Mouse (Mus musculus): ENCODE results near the gene Ppp4r1. TPM values are rescaled to one million over a fixed set of nuclear protein-coding genes. Genes with fewer than 3 reads are reported as not detected.

Ppp4r1 gene
- total and polyA plus RNA-seq, 2 experiments from 2014 or later = 22.0 to 52.4 TPM

DNA sequence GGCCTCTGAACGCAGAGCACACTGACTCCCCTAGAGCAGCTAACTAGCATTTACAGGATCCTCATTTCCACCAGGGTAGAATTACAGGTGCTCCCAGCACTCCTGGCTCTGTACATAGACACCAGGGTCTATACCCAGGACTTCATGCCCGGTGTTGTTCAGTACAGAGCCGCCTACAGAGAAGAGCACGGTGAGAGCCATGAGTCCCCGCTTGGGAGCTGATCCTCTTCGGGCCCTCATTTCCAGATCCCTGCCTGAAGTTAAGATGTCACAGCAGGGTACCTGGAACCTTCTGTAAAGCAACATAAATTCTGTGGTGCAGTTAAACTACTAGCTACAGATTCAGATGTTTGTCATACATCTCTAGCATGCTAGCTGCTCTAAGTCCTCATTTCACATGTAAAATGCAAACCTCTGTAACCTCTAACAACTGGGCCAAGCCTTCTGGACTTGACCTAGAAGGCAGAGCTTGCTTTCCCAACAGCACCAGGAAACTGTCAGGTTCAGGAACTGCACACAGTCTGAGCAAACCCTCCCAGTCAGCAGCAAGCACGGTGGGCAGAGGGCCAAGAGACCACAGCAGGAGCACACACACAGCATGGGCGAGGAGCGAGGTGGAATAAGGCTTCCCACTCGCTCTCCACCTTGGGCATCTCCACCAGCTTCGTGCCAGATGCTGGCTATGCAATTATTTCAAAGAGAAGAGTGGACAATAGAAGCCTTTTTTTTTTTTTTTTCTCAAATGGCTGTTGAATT is 65.5 kb downstream of the Ppp4r1 start:
- H3K27me3 ChIP-seq (ENCODE audit: control insufficient read depth, insufficient read depth, low read length) = no peaks in the 10 kb centered on the region
- no peak for ATAC-seq (ENCODE audit: insufficient read depth, low read depth)
- peak; percentile 25 for DNase-seq (ENCODE audit: low spot score)
- H3K4me1 ChIP-seq (ENCODE audit: control insufficient read depth, insufficient read depth) = no peaks in the 10 kb centered on the region
- TF ChIP-seq EP300 (IDR thresholded peaks at IDR 0.05; ENCODE audit: low read depth) (no peak), CTCF (IDR thresholded peaks at IDR 0.05; ENCODE audit: low read depth) (no peak)
- H3K4me3 ChIP-seq (ENCODE audit: low read depth, low read length) = no peak overlapping the region
- H3K9me3 ChIP-seq (replicated peaks; ENCODE audit: control insufficient read depth, low read length) = no peaks in the 10 kb centered on the region
- WGBS = 69% methylated on average over 11 of the region's 11 CpGs
- peaks cover 54% of the 10 kb centered on the region for H3K36me3 ChIP-seq (replicated peaks; ENCODE audit: control insufficient read depth, insufficient read depth, low read length)
- H3K9ac ChIP-seq (replicated peaks; ENCODE audit: low read depth, low read length) = no peak overlapping the region
- H3K4me2 ChIP-seq (ENCODE audit: low read depth, low read length) = no peak overlapping the region
- no peak overlapping the region for H3K27ac ChIP-seq (ENCODE audit: low read depth)

- no peak for TF ChIP-seq EP300 (IDR thresholded peaks at IDR 0.05; ENCODE audit: low read depth)
- no peak for TF ChIP-seq CTCF (IDR thresholded peaks at IDR 0.05; ENCODE audit: low read depth)
- H3K9me3 ChIP-seq (replicated peaks; ENCODE audit: control insufficient read depth, low read length) = no peaks in the 10 kb centered on the region
- no peaks in the 10 kb centered on the region for H3K27me3 ChIP-seq (ENCODE audit: control insufficient read depth, insufficient read depth, low read length)
- DNase-seq (ENCODE audit: low spot score) = no peak
- H3K27ac ChIP-seq (ENCODE audit: low read depth) = no peak overlapping the region
- no peak overlapping the region for H3K4me3 ChIP-seq (ENCODE audit: low read depth, low read length)
- no peak overlapping the region for H3K4me2 ChIP-seq (ENCODE audit: low read depth, low read length)
- H3K9ac ChIP-seq (replicated peaks; ENCODE audit: low read depth, low read length) = no peak overlapping the region
- no peak for ATAC-seq (ENCODE audit: insufficient read depth, low read depth)
- peaks cover 58% of the 10 kb centered on the region for H3K36me3 ChIP-seq (replicated peaks; ENCODE audit: control insufficient read depth, insufficient read depth, low read length)
- no peaks in the 10 kb centered on the region for H3K4me1 ChIP-seq (ENCODE audit: control insufficient read depth, insufficient read depth)
- WGBS = 91% methylated on average over 17 of the region's 17 CpGs
These were observed 68.1 kb downstream of the Ppp4r1 start for GRCm38 (mm10) chr17:65850487-65850886.

GRCm38 (mm10) chr17:65851749-65852148 is 69.4 kb downstream of the Ppp4r1 start:
- H3K9me3 ChIP-seq (replicated peaks; ENCODE audit: control insufficient read depth, low read length) = no peaks in the 10 kb centered on the region
- WGBS = 89% methylated on average over 6 of the region's 6 CpGs
- DNase-seq (ENCODE audit: low spot score) (no peak), ATAC-seq (ENCODE audit: insufficient read depth, low read depth) (no peak)
- no peak overlapping the region for H3K27ac ChIP-seq (ENCODE audit: low read depth)
- peaks cover 65% of the 10 kb centered on the region for H3K36me3 ChIP-seq (replicated peaks; ENCODE audit: control insufficient read depth, insufficient read depth, low read length)
- TF ChIP-seq CTCF (IDR thresholded peaks at IDR 0.05; ENCODE audit: low read depth) = peak; percentile 11; the same call in 1 of the 2 replicates
- TF ChIP-seq EP300 (IDR thresholded peaks at IDR 0.05; ENCODE audit: low read depth) = no peak
- no peak overlapping the region for H3K4me2 ChIP-seq (ENCODE audit: low read depth, low read length)
- H3K4me1 ChIP-seq (ENCODE audit: control insufficient read depth, insufficient read depth) = no peaks in the 10 kb centered on the region
- H3K9ac ChIP-seq (replicated peaks; ENCODE audit: low read depth, low read length) = no peak overlapping the region
- H3K4me3 ChIP-seq (ENCODE audit: low read depth, low read length) = no peak overlapping the region
- no peaks in the 10 kb centered on the region for H3K27me3 ChIP-seq (ENCODE audit: control insufficient read depth, insufficient read depth, low read length)

DNA sequence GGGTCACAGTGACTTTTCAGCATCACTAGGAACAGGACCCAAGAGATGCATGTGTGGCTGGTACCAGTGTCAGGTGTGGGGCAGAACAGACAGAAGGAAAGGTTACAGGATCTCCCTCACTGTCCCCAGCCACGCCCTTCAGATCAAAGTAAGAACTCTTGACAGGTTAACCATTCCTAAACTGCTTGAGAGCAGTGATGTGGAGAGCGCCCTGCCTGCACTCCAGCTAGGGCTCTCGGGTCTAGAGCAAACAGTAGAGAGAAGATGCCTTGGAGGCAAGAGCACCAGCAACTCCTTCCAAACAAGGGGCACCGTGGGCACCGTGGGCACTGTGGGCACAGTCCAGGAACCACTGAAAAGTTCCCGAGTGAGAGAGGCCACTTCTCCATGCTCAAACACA is 71.0 kb downstream of the Ppp4r1 start:
- Histone ChIP-seq H3K4me2 (ENCODE audit: low read depth, low read length) (no peak overlapping the region), H3K27ac (ENCODE audit: low read depth) (no peak overlapping the region), H3K4me1 (ENCODE audit: control insufficient read depth, insufficient read depth) (no peaks in the 10 kb centered on the region), H3K9ac (replicated peaks; ENCODE audit: low read depth, low read length) (no peak overlapping the region), H3K36me3 (replicated peaks; ENCODE audit: control insufficient read depth, insufficient read depth, low read length) (peaks cover 71% of the 10 kb centered on the region), H3K27me3 (ENCODE audit: control insufficient read depth, insufficient read depth, low read length) (no peaks in the 10 kb centered on the region), H3K9me3 (replicated peaks; ENCODE audit: control insufficient read depth, low read length) (no peaks in the 10 kb centered on the region), H3K4me3 (ENCODE audit: low read depth, low read length) (no peak overlapping the region)
- DNase-seq (ENCODE audit: low spot score) = no peak
- no peak for TF ChIP-seq CTCF (IDR thresholded peaks at IDR 0.05; ENCODE audit: low read depth)
- TF ChIP-seq EP300 (IDR thresholded peaks at IDR 0.05; ENCODE audit: low read depth) = no peak
- WGBS = 90% methylated on average over 6 of the region's 6 CpGs
- ATAC-seq (ENCODE audit: insufficient read depth, low read depth) = no peak

GRCm38 (mm10) chr17:65854006-65854405 is 71.6 kb downstream of the Ppp4r1 start:
- Histone ChIP-seq H3K27ac (ENCODE audit: low read depth) (no peak overlapping the region), H3K4me2 (ENCODE audit: low read depth, low read length) (no peak overlapping the region), H3K36me3 (replicated peaks; ENCODE audit: control insufficient read depth, insufficient read depth, low read length) (peaks cover 71% of the 10 kb centered on the region), H3K9ac (replicated peaks; ENCODE audit: low read depth, low read length) (no peak overlapping the region), H3K4me1 (ENCODE audit: control insufficient read depth, insufficient read depth) (no peaks in the 10 kb centered on the region), H3K9me3 (replicated peaks; ENCODE audit: control insufficient read depth, low read length) (no peaks in the 10 kb centered on the region), H3K4me3 (ENCODE audit: low read depth, low read length) (no peak overlapping the region), H3K27me3 (ENCODE audit: control insufficient read depth, insufficient read depth, low read length) (no peaks in the 10 kb centered on the region)
- TF ChIP-seq CTCF (IDR thresholded peaks at IDR 0.05; ENCODE audit: low read depth) (no peak), EP300 (IDR thresholded peaks at IDR 0.05; ENCODE audit: low read depth) (no peak)
- DNase-seq (ENCODE audit: low spot score) (no peak), ATAC-seq (ENCODE audit: insufficient read depth, low read depth) (no peak)
- whole genome bisulfite sequencing = 91% methylated on average over 4 of the region's 4 CpGs

GRCm38 (mm10) chr17:65857617-65858016 is 75.2 kb downstream of the Ppp4r1 start:
- no peak for DNase-seq (ENCODE audit: low spot score)
- no peaks in the 10 kb centered on the region for H3K9me3 ChIP-seq (replicated peaks; ENCODE audit: control insufficient read depth, low read length)
- no peak overlapping the region for H3K9ac ChIP-seq (replicated peaks; ENCODE audit: low read depth, low read length)
- no peak for ATAC-seq (ENCODE audit: insufficient read depth, low read depth)
- H3K27me3 ChIP-seq (ENCODE audit: control insufficient read depth, insufficient read depth, low read length) = no peaks in the 10 kb centered on the region
- no peak overlapping the region for H3K4me3 ChIP-seq (ENCODE audit: low read depth, low read length)
- WGBS = 29% methylated on average over 4 of the region's 4 CpGs
- no peak overlapping the region for H3K27ac ChIP-seq (ENCODE audit: low read depth)
- H3K36me3 ChIP-seq (replicated peaks; ENCODE audit: control insufficient read depth, insufficient read depth, low read length) = peaks cover 59% of the 10 kb centered on the region
- no peaks in the 10 kb centered on the region for H3K4me1 ChIP-seq (ENCODE audit: control insufficient read depth, insufficient read depth)
- TF ChIP-seq EP300 (IDR thresholded peaks at IDR 0.05; ENCODE audit: low read depth) = no peak
- no peak for TF ChIP-seq CTCF (IDR thresholded peaks at IDR 0.05; ENCODE audit: low read depth)
- no peak overlapping the region for H3K4me2 ChIP-seq (ENCODE audit: low read depth, low read length)

Data from heart, postnatal 0 days (tissue).